ENCODE assay signal across 9 mouse cellular contexts in the genomic region with DNA sequence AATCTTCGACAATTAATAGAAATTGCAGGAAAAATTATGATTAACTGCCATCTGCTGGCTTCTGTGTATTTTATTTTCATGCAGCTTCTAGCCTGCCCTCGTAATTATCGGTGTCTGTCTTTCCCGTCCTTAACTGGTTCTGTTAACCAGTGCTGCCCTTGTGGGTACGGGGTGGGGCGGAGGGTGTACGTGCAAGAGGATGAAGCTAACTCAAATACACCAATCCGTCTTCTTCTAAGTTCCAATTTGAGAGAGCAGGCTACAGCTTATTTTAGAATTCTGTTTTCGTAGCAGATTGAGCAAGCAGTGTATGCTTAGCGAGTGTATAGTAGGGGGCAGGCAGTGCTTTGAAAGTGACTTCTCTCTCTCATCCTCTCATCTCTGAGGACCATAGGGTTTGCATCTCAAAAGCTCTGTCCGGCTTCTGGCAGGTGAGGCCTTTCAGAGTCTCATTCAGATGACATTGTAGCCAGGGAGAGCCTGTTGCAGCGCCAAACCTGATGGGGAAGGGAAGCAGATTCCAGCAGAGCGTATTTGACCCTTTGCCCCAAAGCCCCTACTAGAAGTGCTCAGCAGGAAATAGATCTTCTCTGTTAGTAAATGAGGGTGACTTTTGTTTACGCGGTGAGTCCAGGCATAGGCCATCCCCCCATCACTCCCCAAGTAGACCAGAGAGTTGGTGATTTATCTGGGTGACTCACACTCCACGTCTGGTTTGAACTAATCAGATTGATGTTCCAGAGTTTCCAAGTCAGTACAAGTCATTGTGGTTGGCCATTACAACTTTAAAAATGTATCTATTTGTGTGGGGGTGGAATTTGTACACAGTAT. TPM values are rescaled to one million over a fixed set of nuclear protein-coding genes. Genes with fewer than 3 reads are reported as not detected.
A peak's percentile ranks its signal among the peaks of the same experiment; 100 is the strongest.
DNase-seq lines count a peak whose midpoint lies in the region; ATAC-seq lines count a peak whose summit lies in the region.
"Had no signal": no experiment of that assay in that cellular context is flagged by ENCODE, and none has a peak within 500 bp of the region (broad histone marks: within the 10 kb centered on the region; RNA-seq: fewer than 3 reads in every experiment).

No protein-coding gene starts in this region.

- no peak overlapping the region for H3K4me3 ChIP-seq in forebrain, embryonic 13.5 days
- H3K4me3 ChIP-seq in forebrain, embryonic 12.5 days (replicated peaks), result no peak overlapping the region
- H3K4me3 ChIP-seq: neural tube, embryonic 12.5 days had no signal

- H3K9me3 ChIP-seq in forebrain, embryonic 13.5 days (replicated peaks), result no peaks in the 10 kb centered on the region; the same call in 1 of the 2 replicates
- H3K9me3 ChIP-seq in forebrain, embryonic 12.5 days, result no peaks in the 10 kb centered on the region
- H3K9me3 ChIP-seq: neural tube, embryonic 12.5 days had no signal

- no peaks in the 10 kb centered on the region for H3K27me3 ChIP-seq in forebrain, embryonic 13.5 days
- H3K27me3 ChIP-seq in forebrain, embryonic 12.5 days, result no peaks in the 10 kb centered on the region
- H3K27me3 ChIP-seq: neural tube, embryonic 12.5 days had no signal

- H3K27ac ChIP-seq in forebrain, embryonic 13.5 days, result no peak overlapping the region
- H3K27ac ChIP-seq in forebrain, embryonic 12.5 days, result no peak overlapping the region
- H3K27ac ChIP-seq: neural tube, embryonic 12.5 days had no signal

- ATAC-seq in forebrain, embryonic 13.5 days, result peak; percentile 54; the same call in 1 of the 2 replicates
- ATAC-seq in forebrain, embryonic 12.5 days (ENCODE audit: low FRiP score), result no peak

- no peak overlapping the region for H3K4me2 ChIP-seq in forebrain, embryonic 13.5 days
- H3K4me2 ChIP-seq in forebrain, embryonic 12.5 days, result no peak overlapping the region
- H3K4me2 ChIP-seq: neural tube, embryonic 12.5 days had no signal

- no peak overlapping the region for H3K9ac ChIP-seq in forebrain, embryonic 13.5 days
- H3K9ac ChIP-seq in forebrain, embryonic 12.5 days, result no peak overlapping the region
- H3K9ac ChIP-seq: neural tube, embryonic 12.5 days had no signal

- WGBS in forebrain, embryonic 13.5 days, result 44% methylated on average over 16 of the region's 16 CpGs
- 45% methylated on average over 16 of the region's 16 CpGs for WGBS in forebrain, embryonic 12.5 days

- H3K4me1 ChIP-seq in forebrain, embryonic 13.5 days, result peaks cover 22% of the 10 kb centered on the region
- H3K4me1 ChIP-seq in forebrain, embryonic 12.5 days, result peaks cover 23% of the 10 kb centered on the region

- H3K36me3 ChIP-seq in forebrain, embryonic 13.5 days (ENCODE audit: poor library complexity, severe bottlenecking), result no peaks in the 10 kb centered on the region
- H3K36me3 ChIP-seq in forebrain, embryonic 12.5 days (replicated peaks), result no peaks in the 10 kb centered on the region
- H3K36me3 ChIP-seq: neural tube, embryonic 12.5 days had no signal

- DNase-seq in lung, postnatal 36 days, result peak; percentile 19
- no peak for DNase-seq in lung, postnatal 4 days
- peak; percentile 29 for DNase-seq in embryo, embryonic 9.5 days (ENCODE audit: extremely low spot score)
- peak; percentile 24 for DNase-seq in naive thymus-derived CD4-positive, alpha-beta T cell, adult 2 months (ENCODE audit: low read depth)
- no peak for DNase-seq in spleen, postnatal 36 days (ENCODE audit: low spot score in 2 of 2)
- no peak for DNase-seq in kidney, postnatal 36 days

RNA-seq across cellular contexts. Expression of a gene that starts 53.3 kb away (rescaled TPM):
- 4.0 and 4.5 TPM in 2 replicates for polyA plus RNA-seq in forebrain, embryonic 13.5 days (2015; fragmentation: Nextera tagmentation; extraction: Ambion mirVana)
- 3.9 and 4.5 TPM in 2 replicates for polyA plus RNA-seq in forebrain, embryonic 12.5 days (2016; fragmentation: Nextera tagmentation; extraction: Ambion mirVana)

Comparison
In these comparisons a context has a peak if more than half of its experiments do, and no peak if none do; other contexts are left out.
1. DNase-seq: peak in lung, postnatal 36 days (single experiment), embryo, embryonic 9.5 days (single experiment) and naive thymus-derived CD4-positive, alpha-beta T cell, adult 2 months (single experiment); none in lung, postnatal 4 days (0 of 2), spleen, postnatal 36 days (0 of 2) and kidney, postnatal 36 days (0 of 2).